Mouse (Mus musculus) hindbrain, embryonic 16.5 days (tissue): ENCODE results near the gene Ccnc. TPM values are rescaled to one million over a fixed set of nuclear protein-coding genes. Genes with fewer than 3 reads are reported as not detected.

ENCODE experiments used
- ATAC-seq: fragments of 200-750 bp; cut with Nextera tagmentation; 2 replicates; pipeline ENCODE4 v1.8.0; 2017; ENCODE audit warnings: moderate TSS enrichment, moderate library complexity
- H3K27ac ChIP-seq: fragments of 300-500 bp; sonication (generic); 2 replicates; pipeline ENCODE4 v1.5.1; 2014; ENCODE audit warnings: low read depth, mild to moderate bottlenecking, control low read depth, low read length, moderate library complexity
- H3K27me3 ChIP-seq: fragments of 300-500 bp; sonication (generic); replicated peaks from 2 replicates; pipeline ENCODE4 v1.6.1; 2014; ENCODE audit warnings: low read length; ENCODE audit not compliant: control insufficient read depth, insufficient read depth
- H3K36me3 ChIP-seq: fragments of 300-500 bp; sonication (generic); 2 replicates; pipeline ENCODE4 v1.6.1; 2014; ENCODE audit warnings: mild to moderate bottlenecking, low read length, moderate library complexity, mixed read lengths; ENCODE audit not compliant: control insufficient read depth, insufficient read depth
- H3K4me1 ChIP-seq: fragments of 300-500 bp; sonication (generic); 2 replicates; pipeline ENCODE4 v1.6.1; 2014; ENCODE audit warnings: low read depth, low read length; ENCODE audit not compliant: control insufficient read depth, insufficient read depth
- H3K4me2 ChIP-seq: fragments of 300-500 bp; sonication (generic); 2 replicates; pipeline ENCODE4 v1.6.1; 2014; ENCODE audit warnings: mild to moderate bottlenecking, low read length, control low read depth, moderate library complexity
- H3K4me3 ChIP-seq: fragments of 300-500 bp; sonication (generic); 2 replicates; pipeline ENCODE4 v1.5.1; 2014; ENCODE audit warnings: mild to moderate bottlenecking, low read length, control low read depth, moderate library complexity
- H3K9ac ChIP-seq: fragments of 300-500 bp; sonication (generic); 2 replicates; pipeline ENCODE4 v1.6.1; 2014; ENCODE audit warnings: low read depth, mild to moderate bottlenecking, control low read depth, low read length, moderate library complexity
- H3K9me3 ChIP-seq: fragments of 300-500 bp; sonication (generic); 2 replicates; pipeline ENCODE4 v1.6.1; 2014; ENCODE audit warnings: mild to moderate bottlenecking, low read length, moderate library complexity; ENCODE audit not compliant: control insufficient read depth
- WGBS: fragments of 180-500 bp; shearing (Covaris S2); extraction: QIAGEN DNeasy Blood & Tissue Kit; methylation state at CpG from one replicate; pipeline ENCODE4 v1.1.7; 2014; 5-methylcytosine and 5-hydroxymethylcytosine counted together
- polyA plus RNA-seq: library from polyadenylated mRNA; unstranded; fragments of >200 nt; fragmentation: Nextera tagmentation; extraction: Ambion mirVana; gene quantifications from 2 replicates; pipeline ENCODE4 v1.2.1, GENCODE M21; 2015

Ccnc gene
- polyA plus RNA-seq, 1 experiment from 2014 or later = 72.4 TPM

- H3K27me3 ChIP-seq = no peaks in the 10 kb centered on the region
- WGBS = 95% methylated on average over 12 of the region's 12 CpGs
- H3K4me2 ChIP-seq = no peak overlapping the region
- no peak overlapping the region for H3K27ac ChIP-seq
- no peaks in the 10 kb centered on the region for H3K4me1 ChIP-seq
- no peaks in the 10 kb centered on the region for H3K9me3 ChIP-seq
- H3K4me3 ChIP-seq = no peak overlapping the region
- H3K36me3 ChIP-seq = peaks cover 37% of the 10 kb centered on the region
- H3K9ac ChIP-seq = no peak overlapping the region
- ATAC-seq = no peak
Observed at GRCm38 (mm10) chr4:21786268-21786667, 58.8 kb downstream of the Ccnc start.

- no peaks in the 10 kb centered on the region for H3K4me1 ChIP-seq
- H3K9me3 ChIP-seq = no peaks in the 10 kb centered on the region
- WGBS = 81% methylated on average over 6 of the region's 6 CpGs
- H3K4me2 ChIP-seq = no peak overlapping the region
- no peak overlapping the region for H3K4me3 ChIP-seq
- no peak overlapping the region for H3K27ac ChIP-seq
- H3K27me3 ChIP-seq = no peaks in the 10 kb centered on the region
- ATAC-seq = no peak
- H3K36me3 ChIP-seq = peaks cover 24% of the 10 kb centered on the region
- H3K9ac ChIP-seq = no peak overlapping the region
Observed at GRCm38 (mm10) chr4:21788903-21789302, 61.4 kb downstream of the Ccnc start.

DNA sequence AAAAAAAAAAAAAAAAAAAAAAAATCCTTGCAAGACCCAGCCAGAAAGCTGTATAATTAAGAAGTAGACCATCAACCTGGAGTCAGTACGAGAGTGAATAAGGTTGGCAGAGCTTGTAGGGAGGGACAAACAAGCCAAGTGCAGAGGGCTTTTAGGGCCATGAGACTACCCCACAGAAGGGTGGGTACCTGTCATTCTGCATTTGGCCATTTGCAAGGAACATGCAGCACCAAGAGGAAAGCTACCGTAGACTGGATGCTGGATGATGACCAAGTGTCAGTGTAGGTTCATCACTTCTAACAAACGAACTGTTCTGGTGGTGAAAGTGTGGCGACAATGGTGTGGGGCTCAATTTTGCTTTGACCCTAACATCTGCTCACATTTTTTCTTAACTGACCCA, 62.3 kb downstream of the Ccnc start:
- Histone ChIP-seq H3K4me2 (no peak overlapping the region), H3K4me1 (no peaks in the 10 kb centered on the region), H3K36me3 (peaks cover 16% of the 10 kb centered on the region), H3K4me3 (no peak overlapping the region), H3K9ac (no peak overlapping the region), H3K27me3 (no peaks in the 10 kb centered on the region), H3K9me3 (no peaks in the 10 kb centered on the region), H3K27ac (no peak overlapping the region)
- no peak for ATAC-seq
- 89% methylated on average over 4 of the region's 4 CpGs for WGBS

- Histone ChIP-seq H3K27me3 (no peaks in the 10 kb centered on the region), H3K9ac (no peak overlapping the region), H3K4me3 (no peak overlapping the region), H3K4me1 (no peaks in the 10 kb centered on the region), H3K36me3 (peaks cover 3% of the 10 kb centered on the region; the same call in 1 of the 2 replicates), H3K4me2 (no peak overlapping the region), H3K27ac (no peak overlapping the region), H3K9me3 (no peaks in the 10 kb centered on the region)
- WGBS = 40% methylated on average over 3 of the region's 3 CpGs
- peak; percentile 83 for ATAC-seq
Observed at GRCm38 (mm10) chr4:21793631-21794030, 66.1 kb downstream of the Ccnc start.

GRCm38 (mm10) chr4:21801013-21801412, 73.5 kb downstream of the Ccnc start:
- H3K4me1 ChIP-seq = no peaks in the 10 kb centered on the region
- H3K4me2 ChIP-seq = no peak overlapping the region
- H3K9ac ChIP-seq = no peak overlapping the region
- 100% methylated on average over 1 of the region's 1 CpGs for WGBS
- no peak for ATAC-seq
- no peaks in the 10 kb centered on the region for H3K9me3 ChIP-seq
- no peak overlapping the region for H3K27ac ChIP-seq
- H3K36me3 ChIP-seq = peaks cover 12% of the 10 kb centered on the region
- H3K27me3 ChIP-seq = no peaks in the 10 kb centered on the region
- no peak overlapping the region for H3K4me3 ChIP-seq

GRCm38 (mm10) chr4:21801620-21802019, 74.1 kb downstream of the Ccnc start:
- WGBS = 94% methylated on average over 2 of the region's 2 CpGs
- H3K4me2 ChIP-seq = no peak overlapping the region
- H3K36me3 ChIP-seq = peaks cover 14% of the 10 kb centered on the region
- H3K27ac ChIP-seq = no peak overlapping the region
- no peak overlapping the region for H3K4me3 ChIP-seq
- no peaks in the 10 kb centered on the region for H3K9me3 ChIP-seq
- H3K9ac ChIP-seq = no peak overlapping the region
- no peak for ATAC-seq
- H3K4me1 ChIP-seq = no peaks in the 10 kb centered on the region
- H3K27me3 ChIP-seq = no peaks in the 10 kb centered on the region

- Histone ChIP-seq H3K4me3 (no peak overlapping the region), H3K4me1 (no peaks in the 10 kb centered on the region), H3K27me3 (no peaks in the 10 kb centered on the region), H3K4me2 (no peak overlapping the region), H3K27ac (no peak overlapping the region), H3K36me3 (peaks cover 14% of the 10 kb centered on the region), H3K9ac (no peak overlapping the region), H3K9me3 (no peaks in the 10 kb centered on the region)
- ATAC-seq = no peak
- 42% methylated on average over 5 of the region's 5 CpGs for WGBS
Observed at GRCm38 (mm10) chr4:21807204-21807603, 79.7 kb downstream of the Ccnc start.

Other genes with a start within 250 kb of the Ccnc start
- gene Prdm13, start 41.7 kb upstream of the Ccnc start, polyA plus RNA-seq = 0.36 and 0.48 TPM in 2 replicates
- 5.2 and 5.4 TPM in 2 replicates for gene Usp45, start 39.5 kb downstream of the Ccnc start, polyA plus RNA-seq
- 25.4 and 28.5 TPM in 2 replicates for gene Tstd3, start 39.5 kb downstream of the Ccnc start, polyA plus RNA-seq
- gene Pnisr, start 119.9 kb downstream of the Ccnc start, polyA plus RNA-seq = 155 and 157 TPM in 2 replicates
- 15.9 TPM in 2 replicates for gene Coq3, start 152.0 kb downstream of the Ccnc start, polyA plus RNA-seq
- gene Faxc, start 203.6 kb downstream of the Ccnc start, polyA plus RNA-seq = 12.5 and 17.0 TPM in 2 replicates